Comparison of ENCODE assay signal across 15 mouse cellular contexts in the genomic region with DNA sequence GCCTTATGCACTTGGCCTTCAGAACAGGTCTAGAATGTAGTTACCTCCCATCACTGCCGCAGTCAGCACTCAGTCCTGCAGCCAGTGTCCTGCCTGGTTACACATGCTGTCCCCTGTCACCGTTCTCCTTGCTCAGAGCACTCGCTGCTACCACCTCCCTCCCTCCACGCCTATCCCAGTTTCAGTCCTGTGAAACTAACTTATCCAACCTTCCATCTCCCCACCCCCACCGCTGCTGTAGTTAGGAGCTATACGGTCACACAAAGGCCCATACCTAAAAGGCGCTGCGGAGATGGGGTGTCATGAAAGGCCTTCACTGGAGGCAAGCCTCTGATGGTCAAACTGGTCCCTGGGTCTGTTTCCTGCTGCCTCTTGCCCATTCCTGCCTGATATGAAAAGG. TPM values are rescaled to one million over a fixed set of nuclear protein-coding genes. Genes with fewer than 3 reads are reported as not detected.
DNase-seq lines count a peak whose midpoint lies in the region; ATAC-seq and TF ChIP-seq lines count a peak whose summit lies in the region.
"Had no signal": no experiment of that assay in that cellular context is flagged by ENCODE, and none has a peak within 500 bp of the region (broad histone marks: within the 10 kb centered on the region; RNA-seq: fewer than 3 reads in every experiment).

No protein-coding gene starts in this region.

- peaks cover 50% of the 10 kb centered on the region for H3K4me1 ChIP-seq in heart, embryonic 12.5 days (replicated peaks)
- peaks cover 95% of the 10 kb centered on the region for H3K4me1 ChIP-seq in megakaryocyte, embryonic 14.5 days
- H3K4me1 ChIP-seq in liver, embryonic 16.5 days (ENCODE audit: control insufficient read depth, low read depth, low read length) = peaks cover 33% of the 10 kb centered on the region
- H3K4me1 ChIP-seq in cerebellum, adult 2 months (ENCODE audit: control insufficient read depth, insufficient read depth, low read length) = peaks cover 4% of the 10 kb centered on the region

- TF ChIP-seq CTCF in cerebellum, adult 2 months (IDR thresholded peaks at IDR 0.05; ENCODE audit: borderline replicate concordance, insufficient read depth, low read depth, low read length) = no peak

- 0 out of 2 replicates have a peak overlapping the region, but pooled peaks have one; percentile 17 for H3K27ac ChIP-seq in heart, embryonic 12.5 days (ENCODE audit: poor library complexity, severe bottlenecking)
- H3K27ac ChIP-seq in liver, embryonic 16.5 days (ENCODE audit: low read length) = no peak overlapping the region
- H3K27ac ChIP-seq in cerebellum, adult 2 months (ENCODE audit: insufficient read depth, low read length) = no peak overlapping the region
- H3K27ac ChIP-seq: embryonic facial prominence, embryonic 12.5 days; midbrain, embryonic 15.5 days; neural tube, embryonic 13.5 days had no signal

- H3K4me3 ChIP-seq in heart, embryonic 12.5 days = no peak overlapping the region
- peak overlapping the region; percentile 85 for H3K4me3 ChIP-seq in megakaryocyte, embryonic 14.5 days (replicated peaks)
- no peak overlapping the region for H3K4me3 ChIP-seq in liver, embryonic 16.5 days (ENCODE audit: low read depth, low read length)
- no peak overlapping the region for H3K4me3 ChIP-seq in cerebellum, adult 2 months (replicated peaks; ENCODE audit: insufficient read depth, low read depth, low read length)
- H3K4me3 ChIP-seq: embryonic facial prominence, embryonic 12.5 days; midbrain, embryonic 15.5 days; neural tube, embryonic 13.5 days had no signal

- TF ChIP-seq POLR2A in cerebellum, adult 2 months (IDR thresholded peaks at IDR 0.05; ENCODE audit: borderline replicate concordance, insufficient read depth, low read length) = no peak

- peak; percentile 24; the same call in 1 of the 2 replicates for ATAC-seq in heart, embryonic 12.5 days (ENCODE audit: insufficient number of reproducible peaks, low FRiP score)
- ATAC-seq in megakaryocyte, adult 5-6 weeks (ENCODE audit: poor library complexity, severe bottlenecking) = no peak
- 0 out of 2 replicates have a peak, but pooled peaks have one; percentile 3 for ATAC-seq in granulocyte monocyte progenitor cell, adult 5-6 weeks (replicated peaks; ENCODE audit: poor library complexity, severe bottlenecking)
- ATAC-seq in liver, embryonic 16.5 days (ENCODE audit: low read depth) = no peak
- no peak for ATAC-seq in cerebellum, adult (ENCODE audit: insufficient number of reproducible peaks, low FRiP score, low TSS enrichment)
- ATAC-seq: forebrain, embryonic 16.5 days; midbrain, embryonic 15.5 days had no signal

- whole genome bisulfite sequencing in heart, embryonic 12.5 days = 55% methylated on average over 8 of the region's 8 CpGs
- WGBS in liver, embryonic 16.5 days (ENCODE audit: insufficient replicate concordance) = 57% methylated on average over 8 of the region's 8 CpGs
- 80% methylated on average over 8 of the region's 8 CpGs for WGBS in cerebellum, adult 2 months

- no peaks in the 10 kb centered on the region for H3K36me3 ChIP-seq in heart, embryonic 12.5 days
- no peaks in the 10 kb centered on the region for H3K36me3 ChIP-seq in megakaryocyte, embryonic 14.5 days (replicated peaks; ENCODE audit: low read length)
- H3K36me3 ChIP-seq in liver, embryonic 16.5 days (ENCODE audit: control insufficient read depth, insufficient read depth) = no peaks in the 10 kb centered on the region
- H3K36me3 ChIP-seq: embryonic facial prominence, embryonic 12.5 days; midbrain, embryonic 15.5 days; neural tube, embryonic 13.5 days had no signal

- no peaks in the 10 kb centered on the region for H3K27me3 ChIP-seq in heart, embryonic 12.5 days (replicated peaks)
- no peaks in the 10 kb centered on the region for H3K27me3 ChIP-seq in megakaryocyte, embryonic 14.5 days (replicated peaks)
- H3K27me3 ChIP-seq in liver, embryonic 16.5 days (ENCODE audit: control insufficient read depth, insufficient read depth, low read depth, low read length) = no peaks in the 10 kb centered on the region
- H3K27me3 ChIP-seq in cerebellum, adult 2 months (ENCODE audit: control insufficient read depth, insufficient read depth, low read length) = no peaks in the 10 kb centered on the region
- H3K27me3 ChIP-seq: embryonic facial prominence, embryonic 12.5 days; midbrain, embryonic 15.5 days; neural tube, embryonic 13.5 days had no signal

- H3K9ac ChIP-seq in heart, embryonic 12.5 days = peak overlapping the region; percentile 18
- no peak overlapping the region for H3K9ac ChIP-seq in liver, embryonic 16.5 days (ENCODE audit: low read depth, low read length)
- H3K9ac ChIP-seq: embryonic facial prominence, embryonic 12.5 days; midbrain, embryonic 15.5 days; neural tube, embryonic 13.5 days had no signal

- no peaks in the 10 kb centered on the region for H3K9me3 ChIP-seq in heart, embryonic 12.5 days (replicated peaks)
- H3K9me3 ChIP-seq in megakaryocyte, embryonic 14.5 days = no peaks in the 10 kb centered on the region
- no peaks in the 10 kb centered on the region for H3K9me3 ChIP-seq in liver, embryonic 16.5 days (replicated peaks; ENCODE audit: control insufficient read depth, low read length)
- H3K9me3 ChIP-seq: embryonic facial prominence, embryonic 12.5 days; midbrain, embryonic 15.5 days; neural tube, embryonic 13.5 days had no signal

- no peak overlapping the region for H3K4me2 ChIP-seq in heart, embryonic 12.5 days
- peak overlapping the region; percentile 9; the same call in 1 of the 2 replicates for H3K4me2 ChIP-seq in liver, embryonic 16.5 days (ENCODE audit: low read depth, low read length)
- H3K4me2 ChIP-seq: embryonic facial prominence, embryonic 12.5 days; midbrain, embryonic 15.5 days; neural tube, embryonic 13.5 days had no signal

- no peak for DNase-seq in heart, postnatal 4 days
- DNase-seq in cerebellum, adult 2 months = no peak
- DNase-seq: cerebellum, postnatal 10 days; retina, postnatal 1 day; thymus, postnatal 4 days had no signal

RNA-seq across cellular contexts. Expression of gene Zfp704, which starts 35.6 kb away (rescaled TPM):
- polyA plus RNA-seq in heart, embryonic 12.5 days (2016; fragmentation: Nextera tagmentation; extraction: Ambion mirVana) = 7.2 and 9.5 TPM in 2 replicates
- 10 to 100 TPM; 36.9 to 38.6 TPM for total RNA-seq in heart, postnatal 4 days (2021)
- polyA plus RNA-seq in megakaryocyte, embryonic 14.5 days (2012; ENCODE audit: insufficient read depth, low replicate concordance) = 5.9 and 21.5 TPM in 2 replicates
- total RNA-seq in megakaryocyte, adult 5-6 weeks (2015) = 5.4 and 6.6 TPM in 2 replicates
- 5.1 and 7.4 TPM in 2 replicates for total RNA-seq in megakaryocyte, adult 5-6 weeks (2017)
- 22.9 and 25.3 TPM in 2 replicates for total RNA-seq in granulocyte monocyte progenitor cell, adult 5-6 weeks (2014; fragmentation: Nextera tagmentation)
- total RNA-seq in granulocyte monocyte progenitor cell, adult 5-6 weeks (2017) = 15.6 and 15.7 TPM in 2 replicates
- 0.88 and 0.97 TPM in 2 replicates for polyA plus RNA-seq in liver, embryonic 16.5 days (2015; fragmentation: Nextera tagmentation; extraction: Ambion mirVana)
- polyA plus RNA-seq in cerebellum, adult 2 months (2012; rRNA removed) = 13.1 and 14.5 TPM in 2 replicates

Comparison
In these comparisons a context has a peak if more than half of its experiments do, and no peak if none do; other contexts are left out.
1. ATAC-seq: peak in heart, embryonic 12.5 days (single experiment) and granulocyte monocyte progenitor cell, adult 5-6 weeks (single experiment); none in megakaryocyte, adult 5-6 weeks (single experiment), liver, embryonic 16.5 days (single experiment) and cerebellum, adult (single experiment).